Comparison of ENCODE assay signal across 8 mouse cellular contexts in the genomic region with DNA sequence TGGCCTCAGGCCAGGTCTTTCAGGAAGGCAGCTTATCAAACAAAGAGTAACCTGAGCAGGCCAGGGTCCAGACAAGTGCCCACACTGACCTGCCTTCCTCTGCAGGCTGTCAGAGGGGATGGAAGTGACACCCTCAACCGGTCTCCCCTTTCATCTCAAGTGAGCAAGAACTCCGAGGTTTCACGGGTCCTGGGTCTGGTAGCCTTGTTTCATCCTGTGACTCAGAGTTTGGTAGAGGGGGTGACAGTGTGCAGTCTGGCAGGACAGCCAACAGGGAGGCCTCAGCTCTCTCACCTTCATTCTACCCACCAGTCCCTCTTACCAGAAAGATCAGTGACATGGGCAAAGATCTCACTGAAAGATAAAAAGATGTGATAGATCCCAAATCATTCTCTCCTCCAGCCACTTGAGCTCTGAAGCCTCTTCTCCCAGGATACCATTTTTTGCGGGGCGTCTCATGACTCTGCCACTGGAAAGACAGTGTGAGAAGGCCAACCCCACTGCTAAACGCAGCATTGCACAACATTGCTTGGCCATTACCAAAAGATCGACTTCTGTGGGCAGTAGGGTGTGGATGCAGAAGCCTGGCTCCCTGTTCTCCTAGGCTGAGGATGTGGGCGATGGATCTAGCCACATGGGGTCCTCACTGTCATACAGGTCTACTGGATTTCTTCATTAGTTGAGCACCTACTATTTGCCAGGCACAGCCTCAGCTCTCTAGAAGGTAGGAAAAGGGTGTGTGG. TPM values are rescaled to one million over a fixed set of nuclear protein-coding genes. Genes with fewer than 3 reads are reported as not detected.
DNase-seq lines count a peak whose midpoint lies in the region; ATAC-seq and TF ChIP-seq lines count a peak whose summit lies in the region.

A gene (plus strand): TSS at position 571 of the 743 bp plus-strand sequence.

- H3K9ac ChIP-seq in embryonic facial prominence, embryonic 14.5 days (ENCODE audit: low read depth, low read length): peak within 1 kb of the TSS; percentile 82

- H3K9me3 ChIP-seq in embryonic facial prominence, embryonic 14.5 days (ENCODE audit: control insufficient read depth, low read length): no peaks in the 10 kb centered on the region
- no peaks in the 10 kb centered on the region for H3K9me3 ChIP-seq in limb, embryonic 10.5 days (replicated peaks)

- peaks cover 9% of the 10 kb centered on the region for H3K4me1 ChIP-seq in lung, adult 2 months (ENCODE audit: control insufficient read depth, insufficient read depth, low read length)
- H3K4me1 ChIP-seq in embryonic facial prominence, embryonic 14.5 days (ENCODE audit: control insufficient read depth, insufficient read depth, low read length): no peaks in the 10 kb centered on the region
- H3K4me1 ChIP-seq in limb, embryonic 10.5 days: peaks cover 27% of the 10 kb centered on the region
- peaks cover 21% of the 10 kb centered on the region for H3K4me1 ChIP-seq in olfactory bulb, adult 2 months (ENCODE audit: control insufficient read depth, insufficient read depth, low read length)

- H3K4me3 ChIP-seq in lung, adult 2 months (replicated peaks; ENCODE audit: extremely low read depth, low read depth, low read length): peak within 1 kb of the TSS; percentile 72
- H3K4me3 ChIP-seq in embryonic facial prominence, embryonic 14.5 days (ENCODE audit: low read depth, low read length): peak within 1 kb of the TSS; percentile 59
- peak within 1 kb of the TSS; percentile 85 for H3K4me3 ChIP-seq in limb, embryonic 10.5 days
- H3K4me3 ChIP-seq in olfactory bulb, adult 2 months (ENCODE audit: insufficient read depth, low read depth, low read length): peak within 1 kb of the TSS; percentile 68

- TF ChIP-seq POLR2A in lung, adult 2 months (IDR thresholded peaks at IDR 0.05; ENCODE audit: borderline replicate concordance, extremely low read depth, low read depth, low read length): no peak
- TF ChIP-seq POLR2A in olfactory bulb, adult 2 months (IDR thresholded peaks at IDR 0.05; ENCODE audit: insufficient read depth, low read depth, low read length): no peak

- H3K27ac ChIP-seq in embryonic facial prominence, embryonic 14.5 days (replicated peaks; ENCODE audit: low read depth, low read length): peak within 1 kb of the TSS; percentile 90
- H3K27ac ChIP-seq in limb, embryonic 10.5 days: peak within 1 kb of the TSS; percentile 90
- H3K27ac ChIP-seq in olfactory bulb, adult 2 months (ENCODE audit: insufficient read depth, low read depth, low read length): no peak within 1 kb of the TSS

- no peaks in the 10 kb centered on the region for H3K36me3 ChIP-seq in embryonic facial prominence, embryonic 14.5 days (ENCODE audit: control insufficient read depth, insufficient read depth, low read length)
- no peaks in the 10 kb centered on the region for H3K36me3 ChIP-seq in limb, embryonic 10.5 days

- intact Hi-C loops in left cerebral cortex, postnatal 4 days (cut with DNase I): no loop called here

- DNase-seq in lung, adult 2 months: peak; percentile 14
- no peak for DNase-seq in lung, postnatal 10 days
- no peak for DNase-seq in embryonic facial prominence, embryonic 14.5 days (ENCODE audit: low spot score)
- no peak for DNase-seq in limb, embryonic 10.5 days (ENCODE audit: low spot score)
- no peak for DNase-seq in left cerebral cortex, postnatal 4 days
- DNase-seq in kidney, adult 8-10 months: no peak

- peak within 1 kb of the TSS; percentile 69 for H3K4me2 ChIP-seq in embryonic facial prominence, embryonic 14.5 days (ENCODE audit: low read depth, low read length)

- no peak for TF ChIP-seq CTCF in lung, adult 2 months (IDR thresholded peaks at IDR 0.05; ENCODE audit: insufficient read depth, low read length)
- TF ChIP-seq CTCF in olfactory bulb, adult 2 months (IDR thresholded peaks at IDR 0.05; ENCODE audit: insufficient read depth, low read depth, low read length): no peak

- no peak for ATAC-seq in embryonic facial prominence, embryonic 14.5 days (ENCODE audit: low read depth)
- no peak; the same call in 1 of the 2 replicates for ATAC-seq in megakaryocyte progenitor cell, adult 5-6 weeks (replicated peaks; ENCODE audit: poor library complexity)

- no peaks in the 10 kb centered on the region for H3K27me3 ChIP-seq in embryonic facial prominence, embryonic 14.5 days (replicated peaks; ENCODE audit: control insufficient read depth, insufficient read depth, low read length)
- peaks cover 5% of the 10 kb centered on the region; the same call in 1 of the 2 replicates for H3K27me3 ChIP-seq in limb, embryonic 10.5 days (ENCODE audit: low read depth, poor library complexity, severe bottlenecking)

- WGBS in lung, adult 2 months: 54% methylated on average over 8 of the region's 8 CpGs
- WGBS in embryonic facial prominence, embryonic 14.5 days: 50% methylated on average over 8 of the region's 8 CpGs
- 48% methylated on average over 8 of the region's 8 CpGs for WGBS in limb, embryonic 10.5 days
- 54% methylated on average over 8 of the region's 8 CpGs for WGBS in olfactory bulb, adult 2 months

RNA-seq across cellular contexts. Expression of the gene that starts here (rescaled TPM):
- 12.1 and 21.0 TPM in 2 replicates for polyA plus RNA-seq in lung, adult 2 months (2012; rRNA removed)
- polyA plus RNA-seq in embryonic facial prominence, embryonic 14.5 days (2014; fragmentation: Nextera tagmentation; extraction: Ambion mirVana): 2.6 and 2.8 TPM in 2 replicates
- 1.2 and 1.5 TPM in 2 replicates for polyA plus RNA-seq in limb, embryonic 10.5 days (2016; fragmentation: Nextera tagmentation; extraction: Ambion mirVana)
- not detected in 2 replicates for polyA plus RNA-seq in olfactory bulb, adult 2 months (2012; ENCODE audit: insufficient read depth, insufficient read length, low replicate concordance, missing spikeins)
- total RNA-seq in left cerebral cortex, postnatal 4 days (2021): 1 to 10 TPM; 1.5 to 1.9 TPM
- 3.2 and 3.9 TPM in 2 replicates for total RNA-seq in megakaryocyte progenitor cell, adult 5-6 weeks (2015)
- total RNA-seq in megakaryocyte progenitor cell, adult 5-6 weeks (2017): 1.5 and 1.7 TPM in 2 replicates
